Mouse (Mus musculus): ENCODE data around the gene Gp1ba. TPM values are rescaled to one million over a fixed set of nuclear protein-coding genes. Genes with fewer than 3 reads are reported as not detected.

The Gp1ba gene
- total and polyA plus RNA-seq, 3 experiments: 0.25 to 0.84 TPM; not detected in 1

- Histone ChIP-seq H3K4me2 (ENCODE audit: insufficient read depth, low read depth, poor library complexity, severe bottlenecking) (peak overlapping the region; percentile 41), H3K27ac (ENCODE audit: insufficient read depth, low read depth) (peak overlapping the region; percentile 76), H3K79me2 (replicated peaks; ENCODE audit: control insufficient read depth, extremely low read depth, insufficient read depth, poor library complexity, severe bottlenecking) (peaks cover 22% of the 10 kb centered on the region), H3K36me3 (replicated peaks in 1 of 2; ENCODE audit: control insufficient read depth in 1 of 2, insufficient read depth in 1 of 2, low read length in 1 of 2) (peaks cover 37 to 66% of the 10 kb centered on the region in 2 experiments), H3K4me1 (ENCODE audit: control insufficient read depth in 1 of 2, insufficient read depth in 2 of 2) (peaks cover 10 to 37% of the 10 kb centered on the region in 2 experiments), H3K9me3 (replicated peaks; ENCODE audit: low read length) (no peaks in the 10 kb centered on the region), H3K27me3 (replicated peaks) (no peaks in the 10 kb centered on the region), H3K4me3 (replicated peaks in 1 of 3; ENCODE audit: low read depth in 2 of 3, low read length in 2 of 3, poor library complexity in 1 of 3) (peak overlapping the region; percentile 69 to 92 (median 73)), H3K9ac (ENCODE audit: insufficient read depth, low read depth) (peak overlapping the region; percentile 77)
- peak; percentile 97 for DNase-seq (ENCODE audit: extremely low read depth)
- dilution Hi-C loops (cut with MboI; ENCODE audit: extremely low pct_ligation_motif_present, extremely low pct_unique_long_range_greater_than_20kb, low sequenced_read_pairs) (no loop called here), in situ Hi-C loops (cut with MboI; ENCODE audit: low pct_ligation_motif_present, low pct_unique_long_range_greater_than_20kb, low sequenced_read_pairs) (loop anchor here (5.0 kb wide), 1 partner anchor 38 kb away; no protein-coding TSS in a partner anchor)
- 0 out of 2 replicates have a peak, but pooled peaks have one; percentile 23 for TF ChIP-seq TCF12 (IDR thresholded peaks at IDR 0.05; ENCODE audit: low read depth, low read length)
- TF ChIP-seq MAX (IDR thresholded peaks at IDR 0.05; ENCODE audit: low read length): peak; percentile 13; the same call in 1 of the 2 replicates
- TF ChIP-seq NELFE (IDR thresholded peaks at IDR 0.05; ENCODE audit: low read depth, low read length): peak; percentile 46; the same call in 1 of the 2 replicates
- no peak; the same call in 1 of the 2 replicates for TF ChIP-seq HCFC1 (IDR thresholded peaks at IDR 0.05; ENCODE audit: low read depth, low read length)
- TF ChIP-seq MAFK (IDR thresholded peaks at IDR 0.05; ENCODE audit: insufficient replicate concordance, low read length): no peak
- peak; percentile 82 for TF ChIP-seq IRF4 (IDR thresholded peaks at IDR 0.05; ENCODE audit: low read depth, low read length)
- TF ChIP-seq POLR2AphosphoS2 (IDR thresholded peaks at IDR 0.05; ENCODE audit: low read depth, low read length): no peak
- TF ChIP-seq MEF2A (IDR thresholded peaks at IDR 0.05; ENCODE audit: borderline replicate concordance, low read depth, low read length): peak; percentile 79
- peak; percentile 92 for TF ChIP-seq MAZ (IDR thresholded peaks at IDR 0.05; ENCODE audit: low read depth, low read length)
- no peak; the same call in 1 of the 2 replicates for TF ChIP-seq JUND (conservative IDR thresholded peaks at IDR 0.05; ENCODE audit: low read depth, low read length)
- peak; percentile 56 for TF ChIP-seq BHLHE40 (IDR thresholded peaks at IDR 0.05; ENCODE audit: low read depth, low read length)
- no peak for TF ChIP-seq NRF1 (IDR thresholded peaks at IDR 0.05; ENCODE audit: low read depth, low read length)
- TF ChIP-seq USF1 (IDR thresholded peaks at IDR 0.05; ENCODE audit: low read depth, low read length): peak; percentile 73
- no peak; the same call in 1 of the 2 replicates for TF ChIP-seq ZMIZ1 (IDR thresholded peaks at IDR 0.05; ENCODE audit: low read depth, low read length)
- peak; percentile 20 to 87; a peak in 3 of 4 replicates for TF ChIP-seq CTCF (conservative IDR thresholded peaks at IDR 0.05 in 1 of 2, IDR thresholded peaks at IDR 0.05 in 1 of 2; ENCODE audit: low read depth in 2 of 2, low read length in 2 of 2)
- TF ChIP-seq ELF1 (IDR thresholded peaks at IDR 0.05; ENCODE audit: low read depth, low read length): no peak; the same call in 1 of the 2 replicates
- no peak for TF ChIP-seq KAT2A (IDR thresholded peaks at IDR 0.05; ENCODE audit: insufficient replicate concordance, low read length)
- TF ChIP-seq ZKSCAN1 (IDR thresholded peaks at IDR 0.05; ENCODE audit: borderline replicate concordance, low read depth, low read length): no peak
- TF ChIP-seq E2F4 (IDR thresholded peaks at IDR 0.05; ENCODE audit: insufficient replicate concordance, low read depth, low read length): 0 out of 2 replicates have a peak, but pooled peaks have one; percentile 11
- no peak for TF ChIP-seq GABPA (IDR thresholded peaks at IDR 0.05; ENCODE audit: insufficient replicate concordance, low read depth, low read length)
- no peak for TF ChIP-seq ZNF384 (IDR thresholded peaks at IDR 0.05; ENCODE audit: low read depth, low read length)
- TF ChIP-seq CHD1 (IDR thresholded peaks at IDR 0.05; ENCODE audit: low read depth, low read length): no peak
- peak; percentile 20; the same call in 1 of the 2 replicates for TF ChIP-seq MYC (IDR thresholded peaks at IDR 0.05; ENCODE audit: low read depth, low read length)
- peak; percentile 56 for TF ChIP-seq RAD21 (IDR thresholded peaks at IDR 0.05; ENCODE audit: low read depth, low read length)
- peak; percentile 77; the same call in 1 of the 2 replicates for TF ChIP-seq RCOR1 (conservative IDR thresholded peaks at IDR 0.05; ENCODE audit: low read depth, low read length)
- peak; percentile 34; the same call in 1 of the 2 replicates for TF ChIP-seq ETS1 (conservative IDR thresholded peaks at IDR 0.05; ENCODE audit: low read depth, low read length)
- peak; percentile 6; the same call in 1 of the 2 replicates for TF ChIP-seq MXI1 (IDR thresholded peaks at IDR 0.05; ENCODE audit: low read depth, low read length)
- TF ChIP-seq ZC3H11A (IDR thresholded peaks at IDR 0.05; ENCODE audit: low read depth, low read length): no peak
- peak; percentile 78 for TF ChIP-seq SMC3 (IDR thresholded peaks at IDR 0.05; ENCODE audit: low read depth, low read length)
- TF ChIP-seq POLR2A (IDR thresholded peaks at IDR 0.05; ENCODE audit: low read depth, low read length): 0 out of 2 replicates have a peak, but pooled peaks have one; percentile 0
- TF ChIP-seq TBP (conservative IDR thresholded peaks at IDR 0.05; ENCODE audit: low read depth, low read length): 0 out of 2 replicates have a peak, but pooled peaks have one; percentile 23
- TF ChIP-seq EP300 (IDR thresholded peaks at IDR 0.05; ENCODE audit: low read length): peak; percentile 69
- TF ChIP-seq UBTF (IDR thresholded peaks at IDR 0.05; ENCODE audit: low read depth, low read length): no peak; the same call in none of the 2 replicates
- TF ChIP-seq CHD2 (IDR thresholded peaks at IDR 0.05; ENCODE audit: low read length): peak; percentile 19; the same call in 1 of the 2 replicates
- peak; percentile 22; the same call in 1 of the 2 replicates for TF ChIP-seq USF2 (conservative IDR thresholded peaks at IDR 0.05; ENCODE audit: low read depth, low read length)
- TF ChIP-seq SIN3A (IDR thresholded peaks at IDR 0.05; ENCODE audit: low read length): no peak
- no peak for TF ChIP-seq JUN (IDR thresholded peaks at IDR 0.05; ENCODE audit: insufficient read depth, low read depth, low read length)
Observed at GRCm38 (mm10) chr11:70669582-70670345, 30.8 kb downstream of the Gp1ba start.

All from CH12.LX (cell line).